Comparison of ENCODE assay signal across 8 mouse cellular contexts in genomic region chr14:45329589-45330181, GRCm38 (mm10). TPM values are rescaled to one million over a fixed set of nuclear protein-coding genes. Genes with fewer than 3 reads are reported as not detected.
DNase-seq lines count a peak whose midpoint lies in the region; ATAC-seq lines count a peak whose summit lies in the region.

TSS of gene Psmc6 (plus strand) at chr14:45329788.

- peak within 1 kb of the TSS; percentile 100 for H3K4me3 ChIP-seq in brown adipose tissue, adult 24 weeks (ENCODE audit: insufficient read depth, low read depth, low read length)
- peak within 1 kb of the TSS; percentile 77 to 97 for H3K4me3 ChIP-seq in heart, embryonic 14.5 days (ENCODE audit: control insufficient read depth in 1 of 2, insufficient read depth in 1 of 2, low read depth in 1 of 2, low read length in 2 of 2)
- H3K4me3 ChIP-seq in liver, embryonic 13.5 days (replicated peaks) = peak within 1 kb of the TSS; percentile 94
- H3K4me3 ChIP-seq in stomach, embryonic 16.5 days (replicated peaks; ENCODE audit: low read length) = peak within 1 kb of the TSS; percentile 99

- peaks cover 32% of the 10 kb centered on the region for H3K36me3 ChIP-seq in heart, embryonic 14.5 days (ENCODE audit: control insufficient read depth, insufficient read depth, low read length)
- H3K36me3 ChIP-seq in liver, embryonic 13.5 days = peaks cover 33% of the 10 kb centered on the region
- peaks cover 7% of the 10 kb centered on the region; the same call in 1 of the 2 replicates for H3K36me3 ChIP-seq in stomach, embryonic 16.5 days (ENCODE audit: control insufficient read depth, insufficient read depth, low read length)

- H3K4me1 ChIP-seq in brown adipose tissue, adult 24 weeks (ENCODE audit: control insufficient read depth, insufficient read depth, insufficient read length, low read length) = no peaks in the 10 kb centered on the region
- H3K4me1 ChIP-seq in heart, embryonic 14.5 days (ENCODE audit: control insufficient read depth in 2 of 2, insufficient read depth in 2 of 2, low read length in 2 of 2) = peaks cover 0 to 5% of the 10 kb centered on the region in 2 experiments; a peak in 2 of 4 replicates
- peaks cover 33% of the 10 kb centered on the region for H3K4me1 ChIP-seq in liver, embryonic 13.5 days (replicated peaks)
- no peaks in the 10 kb centered on the region for H3K4me1 ChIP-seq in stomach, embryonic 16.5 days (ENCODE audit: control insufficient read depth, insufficient read depth, low read length)

- no peaks in the 10 kb centered on the region for H3K27me3 ChIP-seq in heart, embryonic 14.5 days (ENCODE audit: control insufficient read depth, insufficient read depth, low read length)
- no peaks in the 10 kb centered on the region for H3K27me3 ChIP-seq in liver, embryonic 13.5 days
- no peaks in the 10 kb centered on the region for H3K27me3 ChIP-seq in stomach, embryonic 16.5 days (ENCODE audit: control insufficient read depth, insufficient read depth, low read length)

- under 1% methylated on average over 43 of the region's 44 CpGs for WGBS in heart, embryonic 14.5 days
- WGBS in liver, embryonic 13.5 days (ENCODE audit: insufficient replicate concordance) = under 1% methylated on average over 44 of the region's 44 CpGs
- WGBS in stomach, embryonic 16.5 days = under 1% methylated on average over 43 of the region's 44 CpGs

- peak within 1 kb of the TSS; percentile 98 for H3K27ac ChIP-seq in brown adipose tissue, adult 24 weeks (replicated peaks; ENCODE audit: low read depth, low read length)
- peak within 1 kb of the TSS; percentile 85 to 88 for H3K27ac ChIP-seq in heart, embryonic 14.5 days (replicated peaks in 1 of 2; ENCODE audit: control insufficient read depth in 1 of 2, insufficient read depth in 1 of 2, low read depth in 2 of 2, low read length in 2 of 2)
- peak within 1 kb of the TSS; percentile 96 for H3K27ac ChIP-seq in liver, embryonic 13.5 days
- peak within 1 kb of the TSS; percentile 91 for H3K27ac ChIP-seq in stomach, embryonic 16.5 days (ENCODE audit: low read length)

- H3K9me3 ChIP-seq in heart, embryonic 14.5 days (ENCODE audit: control insufficient read depth, low read length) = no peaks in the 10 kb centered on the region
- no peaks in the 10 kb centered on the region for H3K9me3 ChIP-seq in liver, embryonic 13.5 days (replicated peaks)
- no peaks in the 10 kb centered on the region for H3K9me3 ChIP-seq in stomach, embryonic 16.5 days (replicated peaks; ENCODE audit: control insufficient read depth, low read length)

- DNase-seq in CD4-positive, CD25-positive, alpha-beta regulatory T cell, adult 2 months (ENCODE audit: low read depth, low spot score) = peak; percentile 97
- DNase-seq in fibroblast of lung, adult 2 months (ENCODE audit: low read depth) = peak; percentile 88
- peak; percentile 96 for DNase-seq in kidney, postnatal 14 days
- DNase-seq in liver, embryonic 13.5 days = peak; percentile 85
- peak; percentile 93 for DNase-seq in neural tube, embryonic 10.5 days (ENCODE audit: extremely low spot score, low spot score)

- H3K9ac ChIP-seq in heart, embryonic 14.5 days (ENCODE audit: low read length) = peak within 1 kb of the TSS; percentile 88
- peak within 1 kb of the TSS; percentile 93 for H3K9ac ChIP-seq in liver, embryonic 13.5 days
- peak within 1 kb of the TSS; percentile 98 for H3K9ac ChIP-seq in stomach, embryonic 16.5 days (ENCODE audit: low read length)

- ATAC-seq in heart, embryonic 14.5 days (ENCODE audit: insufficient number of reproducible peaks, insufficient read depth, low FRiP score, low read depth) = peak; percentile 97
- peak; percentile 93 for ATAC-seq in liver, embryonic 13.5 days (ENCODE audit: low read depth)
- peak; percentile 98 for ATAC-seq in stomach, embryonic 16.5 days (ENCODE audit: insufficient read depth, low FRiP score)

- H3K4me2 ChIP-seq in heart, embryonic 14.5 days (ENCODE audit: low read length) = peak within 1 kb of the TSS; percentile 83
- peak within 1 kb of the TSS; percentile 72 for H3K4me2 ChIP-seq in liver, embryonic 13.5 days
- peak within 1 kb of the TSS; percentile 78 for H3K4me2 ChIP-seq in stomach, embryonic 16.5 days (ENCODE audit: low read depth, low read length)

RNA-seq across cellular contexts. Expression of gene Psmc6, which starts in this region (rescaled TPM):
- 264 and 395 TPM in 2 replicates for polyA plus RNA-seq in brown adipose tissue, adult 24 weeks (2012; ENCODE audit: insufficient read depth, insufficient read length, missing spikeins)
- polyA plus RNA-seq in heart, embryonic 14.5 days (2014; fragmentation: Nextera tagmentation; extraction: Ambion mirVana) = 128 and 139 TPM in 2 replicates
- polyA plus RNA-seq in liver, embryonic 13.5 days (2015; fragmentation: Nextera tagmentation; extraction: Ambion mirVana) = 112 and 143 TPM in 2 replicates
- 128 and 138 TPM in 2 replicates for polyA plus RNA-seq in stomach, embryonic 16.5 days (2015; fragmentation: Nextera tagmentation; extraction: Ambion mirVana)

Comparison
In these comparisons a context has a peak if more than half of its experiments do, and no peak if none do; other contexts are left out.
1. Peak in every context shown above with its lines: DNase-seq, ATAC-seq, H3K4me3 ChIP-seq and H3K27ac ChIP-seq.